Mouse (Mus musculus): ENCODE results near the gene Nbas. TPM values are rescaled to one million over a fixed set of nuclear protein-coding genes. Genes with fewer than 3 reads are reported as not detected.

Nbas gene
- total RNA-seq, 4 experiments from 2014 or later = 20.0 to 24.1 (median 22.3) TPM

DNA sequence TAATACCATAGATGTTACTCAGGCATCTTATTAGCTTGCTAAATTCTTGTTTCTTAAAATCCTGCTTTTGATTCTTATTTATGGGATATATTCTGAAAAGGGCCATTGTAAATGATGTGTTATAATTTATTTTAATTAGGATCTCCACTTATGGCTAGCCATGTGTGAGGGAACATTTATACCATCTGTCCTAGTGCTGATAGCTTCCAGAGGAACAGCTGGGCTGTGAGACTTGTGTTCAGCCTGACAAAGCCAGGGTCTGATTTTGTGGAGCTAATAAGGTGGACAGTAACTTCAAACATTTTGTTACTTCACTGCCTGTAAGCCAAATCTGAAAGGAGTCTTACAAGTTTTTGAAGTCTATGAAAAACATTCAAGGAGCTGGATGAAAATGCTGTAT lies 113.1 kb downstream of the Nbas start:
- DNase-seq (ENCODE audit: low spot score in 2 of 2) = no peak

DNA sequence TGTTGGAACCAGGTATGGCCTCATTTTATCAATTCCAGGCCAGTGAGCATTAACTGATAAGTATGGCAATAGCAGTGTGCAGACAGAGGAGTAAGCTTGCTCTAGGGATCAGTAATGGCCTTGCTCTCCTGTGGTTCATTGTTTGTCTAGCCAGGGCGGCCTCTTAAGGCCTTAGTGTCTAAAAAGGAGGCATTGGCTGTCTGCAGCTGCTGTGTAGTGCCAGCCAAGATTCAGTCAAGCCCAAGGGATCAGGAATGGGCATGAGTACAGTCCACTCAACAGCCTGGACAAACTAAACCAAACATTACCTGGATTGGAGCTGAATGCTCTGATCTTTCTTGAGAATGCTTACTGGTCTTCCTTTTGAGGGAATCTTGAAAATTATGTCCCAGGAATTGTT lies 120.7 kb downstream of the Nbas start:
- DNase-seq (ENCODE audit: low spot score in 2 of 2) = no peak

DNA sequence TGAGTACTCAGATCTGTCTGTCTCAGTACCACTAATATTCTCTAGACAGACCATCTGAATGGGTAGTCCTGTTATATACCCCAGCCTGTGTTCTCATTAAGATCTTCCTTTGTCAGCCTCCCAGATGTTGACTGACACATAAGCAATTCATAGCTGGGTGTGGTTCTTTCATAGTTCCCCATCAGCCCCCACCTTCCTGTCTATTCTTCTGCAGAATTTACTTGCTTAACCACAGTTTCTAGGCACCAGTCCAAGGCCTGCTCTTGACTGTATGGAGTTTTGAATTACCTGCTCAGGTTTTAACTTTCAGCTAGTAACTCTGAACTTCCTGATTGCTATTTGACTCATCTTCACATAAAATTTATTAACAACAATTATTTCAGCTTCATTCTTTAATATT lies 141.3 kb downstream of the Nbas start:
- no peak for DNase-seq (ENCODE audit: low spot score in 2 of 2)

- DNase-seq (ENCODE audit: low spot score in 2 of 2) = no peak
Measured at GRCm38 (mm10) chr12:13418651-13419050, 149.7 kb downstream of the Nbas start.

- DNase-seq (ENCODE audit: low spot score in 2 of 2) = no peak
Measured at GRCm38 (mm10) chr12:13430219-13430618, 161.3 kb downstream of the Nbas start.

DNA sequence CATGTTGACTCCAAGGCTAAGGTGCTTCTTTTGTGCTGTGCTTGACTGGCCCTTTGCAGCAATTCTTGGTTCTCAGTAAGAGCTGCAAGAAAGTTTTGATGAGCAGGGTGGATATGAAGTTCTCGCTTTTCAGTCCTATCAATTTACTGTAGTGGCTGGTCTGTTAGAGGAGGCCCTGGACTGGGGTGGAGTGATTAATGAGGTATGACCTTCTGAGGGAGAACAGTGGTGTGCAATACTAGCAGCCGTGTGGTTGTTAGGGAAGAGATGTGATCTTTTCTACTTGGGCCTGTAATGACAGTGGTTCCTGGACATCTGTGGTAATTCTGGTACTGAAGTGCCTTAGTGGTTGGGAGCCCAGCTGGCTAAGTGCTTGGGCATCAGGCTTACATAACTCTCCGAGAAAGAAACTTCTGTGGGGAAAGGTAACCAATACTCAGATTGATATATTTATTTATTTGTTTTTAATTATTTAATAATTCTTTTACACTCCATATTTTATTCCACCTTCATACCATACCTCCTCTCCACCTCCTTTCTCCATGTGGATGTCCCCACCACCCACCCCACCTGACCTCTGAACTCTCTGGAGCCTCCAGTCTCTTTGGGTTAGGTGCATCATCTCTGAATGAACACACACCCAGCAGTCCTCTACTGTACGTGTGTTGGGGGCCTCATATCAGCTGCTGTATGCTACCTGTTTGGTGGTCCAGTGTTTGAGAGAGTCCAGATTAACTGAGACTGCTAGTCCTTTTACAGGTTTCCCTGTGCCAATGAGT lies 175.9 kb downstream of the Nbas start:
- DNase-seq (ENCODE audit: low spot score in 2 of 2) = no peak

GRCm38 (mm10) chr12:13445486-13446065 lies 176.6 kb downstream of the Nbas start:
- DNase-seq (ENCODE audit: low spot score in 2 of 2) = no peak

GRCm38 (mm10) chr12:13448916-13449315 lies 180.0 kb downstream of the Nbas start:
- no peak for DNase-seq (ENCODE audit: low spot score in 2 of 2)

- no peak for DNase-seq (ENCODE audit: low spot score in 2 of 2)
Measured at GRCm38 (mm10) chr12:13452050-13452449, 183.1 kb downstream of the Nbas start.

DNA sequence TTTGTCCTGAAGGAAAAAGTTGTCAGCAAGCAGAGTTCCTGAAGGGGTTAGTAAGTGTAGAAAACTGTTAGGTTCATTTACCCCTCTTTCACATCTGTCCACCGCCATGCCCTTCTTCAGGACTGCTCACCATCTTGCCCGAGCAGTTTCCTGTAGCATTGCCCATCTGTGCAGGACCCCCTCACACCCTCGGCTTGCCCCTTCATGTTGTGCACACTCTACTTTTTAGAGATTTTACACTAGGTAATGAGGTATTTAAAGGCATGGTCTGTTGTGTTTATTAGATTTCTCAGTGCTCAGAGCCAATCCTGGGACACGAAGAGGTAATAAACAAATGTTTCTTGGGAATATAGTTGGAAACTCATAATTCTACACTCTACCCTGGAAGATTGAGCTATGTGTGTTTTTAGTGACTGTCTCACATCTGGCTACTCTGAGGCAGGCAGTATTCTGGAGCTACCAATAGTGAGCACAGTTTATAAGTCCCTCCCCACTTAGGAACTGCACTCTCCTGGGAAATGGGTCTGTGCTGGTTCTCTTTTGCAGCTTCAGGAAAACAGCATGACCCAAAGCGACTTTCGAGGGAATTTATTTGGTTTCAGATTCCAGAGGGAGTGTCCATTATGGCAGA lies 191.4 kb downstream of the Nbas start:
- no peak for DNase-seq (ENCODE audit: low spot score in 2 of 2)

GRCm38 (mm10) chr12:13461558-13462153 lies 192.7 kb downstream of the Nbas start:
- DNase-seq (ENCODE audit: low spot score in 2 of 2) = no peak

- DNase-seq (ENCODE audit: low spot score in 2 of 2) = no peak
Measured at GRCm38 (mm10) chr12:13462397-13462796, 193.5 kb downstream of the Nbas start.

- no peak for DNase-seq (ENCODE audit: low spot score in 2 of 2)
Measured at GRCm38 (mm10) chr12:13465554-13465953, 196.6 kb downstream of the Nbas start.

- DNase-seq (ENCODE audit: low spot score in 2 of 2) = no peak
Measured at GRCm38 (mm10) chr12:13474881-13475280, 205.9 kb downstream of the Nbas start.

DNA sequence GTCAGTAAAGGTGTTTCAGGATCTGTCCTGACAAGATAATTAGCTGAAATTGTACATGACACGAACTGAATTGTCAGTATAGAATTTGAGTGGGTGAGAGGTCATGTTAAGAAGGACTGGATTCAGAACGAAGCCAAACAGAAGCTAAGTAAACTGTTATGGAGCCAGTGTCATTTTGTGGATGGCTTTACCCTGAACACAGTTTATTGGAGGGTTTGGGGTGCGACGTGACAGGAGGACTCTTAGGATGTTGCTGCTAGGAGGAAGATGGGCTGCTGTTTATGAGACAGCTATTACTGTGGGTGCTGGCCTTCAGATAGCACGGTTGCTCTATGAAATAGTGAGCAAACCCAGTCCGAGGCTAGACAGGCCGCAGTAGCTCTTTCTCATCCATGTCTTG lies 210.2 kb downstream of the Nbas start:
- no peak for DNase-seq (ENCODE audit: low spot score in 2 of 2)

DNA sequence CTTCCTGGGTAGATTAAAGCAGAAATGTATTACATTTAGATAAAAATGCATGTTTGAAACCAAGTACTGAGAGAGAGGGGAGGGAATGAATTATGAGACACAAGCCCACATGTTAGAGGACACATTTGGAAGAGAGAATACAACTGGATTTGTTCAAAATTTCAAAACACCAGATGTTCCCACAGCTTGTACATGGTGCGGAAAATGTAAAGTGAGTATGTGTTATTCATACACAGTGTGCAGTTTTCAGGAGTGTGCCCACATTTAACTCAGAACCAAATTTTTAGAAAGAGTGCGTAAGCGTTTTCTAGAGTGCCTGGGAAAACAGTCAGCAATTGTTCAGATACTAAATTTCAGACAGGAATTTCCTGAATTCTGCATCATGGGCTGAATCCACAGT lies 217.3 kb downstream of the Nbas start:
- no peak for DNase-seq (ENCODE audit: low spot score in 2 of 2)

DNA sequence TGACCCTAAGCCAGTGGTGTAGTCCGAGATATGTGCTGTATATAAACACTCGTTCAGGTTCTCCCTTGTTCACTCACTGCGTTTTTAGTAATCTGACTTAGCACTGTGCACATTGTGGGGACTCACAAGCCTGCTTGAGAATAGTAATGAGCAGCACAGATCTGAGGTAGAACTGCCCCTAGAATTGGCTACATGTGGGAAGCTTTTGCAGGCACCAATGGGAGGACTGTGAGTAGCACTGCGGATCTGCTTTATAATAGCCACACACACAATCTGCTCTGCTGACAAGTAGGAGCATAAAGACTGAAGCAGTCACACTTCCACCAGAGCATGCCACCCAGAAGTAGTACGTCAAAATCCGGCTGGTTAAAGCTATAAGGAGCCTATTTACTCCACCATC lies 228.3 kb downstream of the Nbas start:
- DNase-seq (ENCODE audit: low spot score in 2 of 2) = no peak

GRCm38 (mm10) chr12:13499237-13499889 lies 230.4 kb downstream of the Nbas start:
- DNase-seq (ENCODE audit: low spot score in 2 of 2) = no peak

GRCm38 (mm10) chr12:13500191-13500590 lies 231.3 kb downstream of the Nbas start:
- no peak for DNase-seq (ENCODE audit: low spot score in 2 of 2)

DNA sequence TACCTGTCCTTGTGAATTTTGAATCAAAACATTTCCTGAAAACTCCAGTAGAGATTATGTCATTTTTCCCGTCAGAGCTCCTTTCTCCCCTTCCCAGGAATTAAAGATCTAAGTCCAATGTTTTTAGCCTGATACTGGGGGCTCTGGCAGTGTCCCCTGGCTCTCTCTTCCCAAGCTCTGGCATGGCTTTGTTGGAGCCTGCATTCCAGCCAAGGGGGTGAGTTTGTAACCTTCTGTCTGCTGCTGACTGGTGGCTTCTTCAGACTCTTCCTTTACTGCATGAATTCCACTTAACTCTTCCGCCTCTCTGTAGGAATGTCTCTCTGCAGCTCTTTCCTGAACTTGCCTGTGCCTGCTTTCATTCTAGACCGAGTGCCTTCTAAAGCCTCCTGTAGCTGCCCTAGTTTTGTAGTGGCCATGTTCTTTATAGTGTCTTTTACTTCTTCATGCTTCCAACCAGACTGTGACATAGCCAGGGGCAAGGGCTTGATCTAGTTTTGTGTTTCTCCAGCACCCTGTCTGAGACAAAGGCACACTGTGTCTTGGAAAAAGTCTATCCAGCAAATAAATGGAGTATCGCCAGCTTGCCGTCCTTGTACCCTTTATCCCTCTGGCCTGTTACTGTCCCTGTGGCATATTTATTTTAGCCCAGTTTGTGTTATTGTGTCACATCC lies 236.0 kb downstream of the Nbas start:
- DNase-seq (ENCODE audit: low spot score in 2 of 2) = no peak

GRCm38 (mm10) chr12:13518082-13518481 lies 249.1 kb downstream of the Nbas start:
- DNase-seq (ENCODE audit: low spot score in 2 of 2) = no peak
